Mouse (Mus musculus) lung, embryonic 16.5 days (tissue): ENCODE measurements around the gene Pcp4. TPM values are rescaled to one million over a fixed set of nuclear protein-coding genes. Genes with fewer than 3 reads are reported as not detected.
"Not testable (repeated sequence)": the region's sequence is repeated elsewhere in the genome, so short reads cannot be mapped to it uniquely, and the experiment has no call there.

Source experiments
- ATAC-seq: fragments of 200-750 bp; cut with Nextera tagmentation; 2 replicates; pipeline ENCODE4 v1.8.0; 2017; ENCODE audit warnings: low read depth, mild to moderate bottlenecking, moderate library complexity
- H3K27ac ChIP-seq: fragments of 300-500 bp; sonication (generic); 2 replicates; pipeline ENCODE4 v1.5.1; 2014; ENCODE audit warnings: mild to moderate bottlenecking, control low read depth, low read length
- H3K27me3 ChIP-seq: fragments of 300-500 bp; sonication (generic); 2 replicates; pipeline ENCODE4 v1.6.1; 2014; ENCODE audit warnings: low read depth, low read length, mixed read lengths; ENCODE audit not compliant: control insufficient read depth, insufficient read depth
- H3K36me3 ChIP-seq: fragments of 300-500 bp; sonication (generic); 2 replicates; pipeline ENCODE4 v1.6.1; 2014; ENCODE audit warnings: low read length; ENCODE audit not compliant: control insufficient read depth, insufficient read depth
- H3K4me1 ChIP-seq: fragments of 300-500 bp; sonication (generic); replicated peaks from 2 replicates; pipeline ENCODE4 v1.6.1; 2014; ENCODE audit warnings: low read length, mixed read lengths; ENCODE audit not compliant: control insufficient read depth, insufficient read depth
- H3K4me2 ChIP-seq: fragments of 300-500 bp; sonication (generic); 2 replicates; pipeline ENCODE4 v1.6.1; 2014; ENCODE audit warnings: low read depth, low read length, control low read depth
- H3K4me3 ChIP-seq: fragments of 300-500 bp; sonication (generic); 2 replicates; pipeline ENCODE4 v1.5.1; 2014; ENCODE audit warnings: mild to moderate bottlenecking, low read length, control low read depth
- H3K9ac ChIP-seq: fragments of 300-500 bp; sonication (generic); 2 replicates; pipeline ENCODE4 v1.6.1; 2014; ENCODE audit warnings: low read length, control low read depth
- H3K9me3 ChIP-seq: fragments of 300-500 bp; sonication (generic); 2 replicates; pipeline ENCODE4 v1.6.1; 2016; ENCODE audit warnings: low read length; ENCODE audit not compliant: control insufficient read depth
- WGBS: fragments of 180-500 bp; shearing (Covaris S2); extraction: QIAGEN DNeasy Blood & Tissue Kit; methylation state at CpG from one replicate; pipeline ENCODE4 v1.1.7; 2014; 5-methylcytosine and 5-hydroxymethylcytosine counted together
- polyA plus RNA-seq: library from polyadenylated mRNA; unstranded; fragments of >200 nt; fragmentation: Nextera tagmentation; extraction: Ambion mirVana; gene quantifications from 2 replicates; pipeline ENCODE4 v1.2.1, GENCODE M21; 2015

Gene Pcp4
- polyA plus RNA-seq, 1 experiment from 2014 or later: 1.9 TPM

DNA sequence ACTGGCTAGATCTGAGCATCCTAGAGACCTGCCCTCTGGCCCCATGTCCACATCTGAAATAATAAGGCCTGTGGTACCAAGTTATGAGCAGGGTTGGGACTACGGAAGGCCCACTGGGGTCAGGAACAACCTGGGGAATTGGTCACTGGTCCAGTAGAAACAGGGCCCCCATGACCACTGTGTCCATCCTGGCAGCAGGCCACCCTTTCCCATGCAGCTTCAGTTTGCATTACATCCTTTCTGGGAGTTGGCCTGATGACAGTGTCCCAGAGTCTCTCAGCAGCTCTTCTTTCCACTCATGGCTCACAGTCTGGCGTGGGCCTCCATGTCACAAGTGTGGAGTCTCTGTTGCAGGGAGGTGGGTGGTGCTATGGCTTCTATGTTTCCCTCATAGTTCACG lies 25.6 kb upstream of the Pcp4 start:
- no peaks in the 10 kb centered on the region for H3K27me3 ChIP-seq
- H3K27ac ChIP-seq: no peak overlapping the region
- no peaks in the 10 kb centered on the region for H3K9me3 ChIP-seq
- H3K36me3 ChIP-seq: no peaks in the 10 kb centered on the region
- H3K4me1 ChIP-seq: no peaks in the 10 kb centered on the region
- no peak overlapping the region for H3K4me2 ChIP-seq
- H3K9ac ChIP-seq: no peak overlapping the region
- WGBS: 79% methylated on average over 3 of the region's 3 CpGs
- ATAC-seq: no peak
- no peak overlapping the region for H3K4me3 ChIP-seq

DNA sequence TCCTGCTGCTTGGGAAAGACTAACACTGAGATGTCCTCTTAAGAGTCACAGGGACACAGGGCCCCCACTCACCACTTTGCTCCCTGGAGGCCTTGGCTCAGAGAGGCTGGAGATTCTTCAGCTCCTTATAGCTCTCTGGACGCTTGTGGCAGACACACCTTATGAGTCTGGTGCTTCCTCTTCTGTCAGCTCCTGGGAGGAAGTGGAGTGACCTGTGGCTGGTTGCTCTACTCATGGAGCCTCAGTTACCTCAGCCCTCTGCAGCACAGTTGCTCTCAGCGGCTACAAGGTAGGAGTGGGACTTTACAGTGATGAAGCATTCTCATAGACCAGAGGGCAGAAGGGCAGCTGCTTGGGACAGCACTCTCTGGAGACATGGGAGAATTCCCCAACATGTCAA lies 23.9 kb upstream of the Pcp4 start, which contains the start of gene Itgb2l:
Gene Itgb2l (minus strand): TSS at position 152 of the 400 bp plus-strand sequence.
- no peak for ATAC-seq
- WGBS: 56% methylated on average over 2 of the region's 2 CpGs

DNA sequence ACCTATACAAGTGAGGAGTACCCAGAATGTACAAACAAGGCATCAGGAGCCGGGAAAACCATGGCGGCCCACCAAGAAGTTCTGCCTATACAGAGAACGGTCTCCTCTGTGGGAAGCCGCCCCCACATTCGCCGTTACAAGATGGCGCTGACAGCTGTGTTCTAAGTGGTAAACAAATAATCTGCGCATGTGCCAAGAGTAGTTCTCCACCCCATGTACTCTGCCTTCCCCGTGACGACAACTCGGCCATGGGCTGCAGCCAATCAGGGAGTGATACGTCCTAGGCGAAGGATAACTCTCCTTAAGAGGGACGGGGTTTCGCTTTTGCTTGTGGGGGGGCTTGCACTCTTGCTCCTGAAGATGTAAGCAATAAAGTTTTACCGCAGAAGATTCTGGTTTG lies 16.5 kb upstream of the Pcp4 start:
- H3K4me3 ChIP-seq, H3K27me3 ChIP-seq, H3K27ac ChIP-seq, H3K4me1 ChIP-seq, H3K9ac ChIP-seq, H3K36me3 ChIP-seq, H3K4me2 ChIP-seq, ATAC-seq, H3K9me3 ChIP-seq: not testable (repeated sequence)
- WGBS: 90% methylated on average over 12 of the region's 16 CpGs

More for the DNA sequence above, 23.9 kb upstream of the Pcp4 start, which contains the start of gene Itgb2l:
- Histone ChIP-seq H3K27me3 (no peaks in the 10 kb centered on the region), H3K4me1 (no peaks in the 10 kb centered on the region), H3K27ac (no peak within 1 kb of the TSS), H3K9ac (no peak within 1 kb of the TSS), H3K4me2 (no peak within 1 kb of the TSS), H3K4me3 (no peak within 1 kb of the TSS), H3K9me3 (no peaks in the 10 kb centered on the region), H3K36me3 (no peaks in the 10 kb centered on the region)

DNA sequence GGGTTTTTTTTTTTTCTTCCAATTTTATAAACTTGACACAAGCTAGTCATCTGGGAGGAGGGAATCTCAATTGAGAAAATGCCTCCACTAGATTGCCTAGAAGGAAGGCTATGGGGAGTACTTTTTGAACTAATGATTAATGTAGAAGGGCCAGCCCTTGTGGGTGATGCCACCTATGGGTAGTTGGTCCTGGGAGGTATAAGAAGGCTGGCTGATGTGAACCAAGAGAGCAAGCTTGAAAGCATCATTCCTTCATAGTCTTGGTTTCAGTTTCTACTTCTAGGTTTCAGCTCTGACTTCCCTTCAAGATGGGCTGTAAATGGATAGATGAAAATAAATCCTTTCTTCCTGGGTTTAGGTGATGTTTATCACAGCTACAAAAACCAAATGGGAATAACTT lies 13.3 kb upstream of the Pcp4 start:
- ATAC-seq: no peak
- H3K4me3 ChIP-seq: no peak overlapping the region

DNA sequence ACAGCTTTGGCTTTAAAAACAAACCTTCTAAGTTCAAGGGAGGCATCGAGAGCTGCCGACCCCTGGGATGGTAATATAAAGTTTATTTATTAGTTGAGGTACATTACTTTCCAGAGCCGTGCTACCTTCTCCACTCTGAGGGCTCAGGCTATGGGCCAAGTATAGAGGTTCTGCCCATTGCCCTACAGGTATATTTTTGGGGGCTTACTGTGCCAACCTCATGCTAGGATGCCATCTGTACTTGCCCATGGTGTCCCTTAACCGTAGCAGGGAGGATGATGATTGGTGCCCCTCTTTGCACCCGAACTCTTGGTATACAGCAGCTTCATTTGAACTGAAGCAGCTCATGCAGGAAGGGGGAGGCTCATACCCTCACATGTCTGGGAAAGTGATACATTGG lies 9.8 kb upstream of the Pcp4 start:
- Histone ChIP-seq H3K4me1 (no peaks in the 10 kb centered on the region), H3K9ac (no peak overlapping the region), H3K4me3 (no peak overlapping the region), H3K27me3 (no peaks in the 10 kb centered on the region), H3K9me3 (no peaks in the 10 kb centered on the region), H3K27ac (no peak overlapping the region), H3K36me3 (no peaks in the 10 kb centered on the region), H3K4me2 (no peak overlapping the region)
- 68% methylated on average over 5 of the region's 5 CpGs for WGBS
- ATAC-seq: no peak

More for the DNA sequence above, 13.3 kb upstream of the Pcp4 start:
- no peaks in the 10 kb centered on the region for H3K4me1 ChIP-seq
- no peaks in the 10 kb centered on the region for H3K27me3 ChIP-seq
- H3K4me2 ChIP-seq: no peak overlapping the region
- no peak overlapping the region for H3K9ac ChIP-seq
- H3K36me3 ChIP-seq: no peaks in the 10 kb centered on the region
- no peaks in the 10 kb centered on the region for H3K9me3 ChIP-seq
- no peak overlapping the region for H3K27ac ChIP-seq

DNA sequence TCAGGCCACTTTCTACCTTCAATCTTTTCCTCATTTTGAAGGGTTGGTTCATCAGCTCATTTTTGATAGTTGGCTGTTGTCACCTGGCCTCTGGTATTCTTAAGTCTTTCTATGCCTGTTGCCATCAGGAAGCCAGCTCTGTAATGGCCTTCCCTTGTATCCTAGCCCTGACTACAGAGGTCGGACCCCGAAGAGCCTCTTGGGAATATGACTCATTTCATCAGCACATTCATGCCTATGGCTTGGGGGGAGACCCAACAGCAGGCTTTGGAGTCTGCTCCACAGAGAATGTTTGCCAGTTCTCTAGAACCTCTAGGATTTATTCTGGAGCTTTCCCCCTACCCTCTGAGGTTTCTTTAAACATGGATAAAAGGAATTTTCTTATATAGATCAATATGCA lies 8.1 kb upstream of the Pcp4 start:
- no peak overlapping the region for H3K4me2 ChIP-seq
- no peaks in the 10 kb centered on the region for H3K27me3 ChIP-seq
- no peaks in the 10 kb centered on the region for H3K9me3 ChIP-seq
- no peak overlapping the region for H3K27ac ChIP-seq
- no peak overlapping the region for H3K4me3 ChIP-seq
- no peak overlapping the region for H3K9ac ChIP-seq
- no peak for ATAC-seq
- H3K4me1 ChIP-seq: no peaks in the 10 kb centered on the region
- WGBS: 83% methylated on average over 2 of the region's 2 CpGs
- H3K36me3 ChIP-seq: no peaks in the 10 kb centered on the region

DNA sequence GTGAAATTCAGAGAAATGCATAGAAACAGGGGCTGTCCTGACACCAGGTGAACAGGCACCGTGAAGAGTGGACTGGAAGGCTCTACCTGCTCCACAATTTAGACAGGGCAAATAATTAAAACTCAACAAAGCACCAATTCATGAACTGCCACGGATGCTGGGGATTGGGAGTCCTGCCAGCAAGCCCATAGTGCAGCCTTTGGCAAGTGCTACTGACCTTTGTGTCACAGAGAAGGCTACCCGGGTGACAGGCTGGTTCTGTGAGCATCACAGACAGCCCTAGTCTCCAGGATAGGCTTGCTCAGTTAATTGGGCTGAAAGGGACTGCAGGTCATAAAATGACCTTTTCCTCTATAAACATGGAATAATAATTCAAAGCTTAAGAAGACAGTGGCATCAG lies 6.6 kb upstream of the Pcp4 start:
- Histone ChIP-seq H3K4me1 (no peaks in the 10 kb centered on the region), H3K27ac (no peak overlapping the region), H3K4me2 (no peak overlapping the region), H3K9ac (no peak overlapping the region), H3K36me3 (no peaks in the 10 kb centered on the region), H3K9me3 (no peaks in the 10 kb centered on the region), H3K27me3 (no peaks in the 10 kb centered on the region), H3K4me3 (no peak overlapping the region)
- no peak for ATAC-seq
- WGBS: 41% methylated on average over 3 of the region's 3 CpGs

DNA sequence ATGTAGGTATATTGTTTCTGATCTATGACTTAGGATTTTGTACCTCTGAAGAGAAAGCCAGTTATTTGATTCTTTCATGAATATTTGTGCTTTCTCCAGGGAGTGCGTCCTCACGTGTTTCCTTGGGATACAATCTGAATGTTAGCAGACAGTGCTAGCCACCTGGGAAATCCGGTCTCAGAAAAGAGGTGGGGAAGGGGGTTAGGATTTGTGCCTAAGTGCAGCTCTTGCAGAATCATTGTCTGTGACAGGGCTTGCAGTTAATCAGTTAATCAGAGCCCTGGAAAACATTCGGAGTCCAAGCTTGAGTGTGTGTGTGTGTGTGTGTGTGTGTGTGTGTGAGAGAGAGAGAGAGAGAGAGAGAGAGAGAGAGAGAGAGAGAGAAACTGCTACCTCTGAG lies 605 bp downstream of the Pcp4 start:
- Histone ChIP-seq H3K9me3 (no peaks in the 10 kb centered on the region), H3K9ac (no peak overlapping the region), H3K27me3 (no peaks in the 10 kb centered on the region), H3K27ac (no peak overlapping the region), H3K4me2 (no peak overlapping the region), H3K36me3 (no peaks in the 10 kb centered on the region), H3K4me1 (peaks cover 7% of the 10 kb centered on the region; the same call in 1 of the 2 replicates), H3K4me3 (no peak overlapping the region)
- 56% methylated on average over 4 of the region's 4 CpGs for WGBS
- no peak for ATAC-seq

DNA sequence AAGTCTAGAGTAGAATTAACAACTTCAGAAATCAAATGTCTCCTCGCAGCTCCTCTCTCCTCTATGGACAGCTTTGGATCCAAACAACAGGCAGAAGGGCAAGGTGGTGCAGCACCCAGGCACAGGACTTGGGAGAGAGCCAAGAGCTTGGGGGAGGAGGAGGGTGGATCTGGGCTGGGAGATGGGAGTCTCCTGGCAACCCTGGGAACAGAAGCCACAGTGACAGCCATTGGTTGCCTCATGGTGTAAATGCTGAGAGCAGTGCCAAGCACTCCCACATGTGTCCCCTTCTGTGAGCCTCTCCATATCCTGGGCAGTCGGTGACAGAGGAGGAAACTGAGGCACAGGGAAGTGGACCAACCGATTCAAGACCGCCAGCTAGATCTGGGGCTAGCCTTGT lies 1.3 kb downstream of the Pcp4 start:
- WGBS: 68% methylated on average over 4 of the region's 4 CpGs
- Histone ChIP-seq H3K9me3 (no peaks in the 10 kb centered on the region), H3K4me1 (peaks cover 7% of the 10 kb centered on the region; the same call in 1 of the 2 replicates), H3K4me3 (no peak overlapping the region), H3K4me2 (no peak overlapping the region), H3K27me3 (no peaks in the 10 kb centered on the region), H3K9ac (no peak overlapping the region), H3K27ac (no peak overlapping the region), H3K36me3 (no peaks in the 10 kb centered on the region)
- ATAC-seq: peak; percentile 55

DNA sequence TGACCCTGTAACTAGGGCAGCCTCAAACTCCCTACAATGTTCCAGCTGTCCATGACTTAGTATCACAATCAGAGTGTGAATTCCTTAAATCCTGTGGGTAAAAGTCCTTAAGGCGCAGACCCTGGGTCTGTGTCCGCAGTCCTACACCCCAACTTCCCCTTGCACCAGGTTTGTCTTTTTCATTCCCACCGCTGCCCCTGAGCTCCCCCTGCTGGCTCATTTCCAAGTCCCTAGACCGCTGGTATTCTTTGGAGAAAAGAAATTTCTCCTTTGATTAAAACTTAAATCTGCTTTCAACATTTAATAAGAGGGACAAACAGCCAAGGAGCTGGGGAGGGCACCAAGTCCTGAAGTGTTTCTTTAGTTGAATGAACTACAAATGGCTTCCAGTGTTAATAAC lies 2.2 kb downstream of the Pcp4 start:
- H3K27ac ChIP-seq: no peak overlapping the region
- H3K9me3 ChIP-seq: no peaks in the 10 kb centered on the region
- H3K4me2 ChIP-seq: no peak overlapping the region
- 45% methylated on average over 4 of the region's 4 CpGs for WGBS
- H3K4me1 ChIP-seq: peaks cover 7% of the 10 kb centered on the region; the same call in 1 of the 2 replicates
- no peaks in the 10 kb centered on the region for H3K27me3 ChIP-seq
- H3K9ac ChIP-seq: no peak overlapping the region
- no peaks in the 10 kb centered on the region for H3K36me3 ChIP-seq
- no peak overlapping the region for H3K4me3 ChIP-seq
- no peak; the same call in 1 of the 2 replicates for ATAC-seq
